Mouse (Mus musculus) spleen, postnatal 36 days (tissue): ENCODE results near the gene Rab3d.

Experiments
- DNase-seq, 2 experiments: peaks; one replicate each; pipeline ENCODE4 v3.0.0; 2022; ENCODE audit warnings: low spot score in 2 of 2, mixed read lengths in 1 of 2

The Rab3d gene

DNA sequence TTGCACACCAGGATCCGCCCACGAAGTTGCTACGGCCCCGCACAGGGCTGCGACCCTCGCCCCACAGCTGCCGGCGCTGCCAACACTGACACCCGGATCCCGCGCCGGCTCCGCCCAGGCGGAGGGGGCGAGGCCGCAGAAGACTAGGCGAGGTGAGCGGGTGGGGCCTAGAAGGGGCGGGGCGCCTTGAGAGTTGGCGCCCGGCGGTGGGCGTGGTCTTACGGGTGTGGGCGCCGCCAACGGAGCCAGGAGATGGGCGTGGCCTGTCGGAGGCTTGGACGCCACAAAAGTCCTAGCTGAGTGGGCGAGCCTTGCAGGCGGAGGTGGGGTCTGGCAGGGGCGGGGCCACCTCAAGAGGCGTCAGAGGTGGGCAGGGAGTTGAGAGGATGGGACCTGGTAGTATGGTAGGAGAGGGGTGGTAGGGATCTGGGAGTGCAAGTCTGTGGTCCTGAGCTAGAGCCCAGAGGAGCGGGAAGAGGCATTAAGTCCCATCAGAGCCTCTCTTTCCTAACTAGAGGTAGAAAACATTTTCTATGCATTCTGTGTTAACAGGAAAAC lies at the start of gene Rab3d:
Gene Rab3d (minus strand): TSS at position 158 of the 558 bp plus-strand sequence.
- DNase-seq, result peak; percentile 94 to 95

- DNase-seq, result peak; percentile 71 to 78
These were observed 45.4 kb upstream of the Rab3d start, which contains the start of gene Epor for GRCm38 (mm10) chr9:21963417-21963816. Gene Epor, minus strand, starts transcription at chr9:21963506.

DNA sequence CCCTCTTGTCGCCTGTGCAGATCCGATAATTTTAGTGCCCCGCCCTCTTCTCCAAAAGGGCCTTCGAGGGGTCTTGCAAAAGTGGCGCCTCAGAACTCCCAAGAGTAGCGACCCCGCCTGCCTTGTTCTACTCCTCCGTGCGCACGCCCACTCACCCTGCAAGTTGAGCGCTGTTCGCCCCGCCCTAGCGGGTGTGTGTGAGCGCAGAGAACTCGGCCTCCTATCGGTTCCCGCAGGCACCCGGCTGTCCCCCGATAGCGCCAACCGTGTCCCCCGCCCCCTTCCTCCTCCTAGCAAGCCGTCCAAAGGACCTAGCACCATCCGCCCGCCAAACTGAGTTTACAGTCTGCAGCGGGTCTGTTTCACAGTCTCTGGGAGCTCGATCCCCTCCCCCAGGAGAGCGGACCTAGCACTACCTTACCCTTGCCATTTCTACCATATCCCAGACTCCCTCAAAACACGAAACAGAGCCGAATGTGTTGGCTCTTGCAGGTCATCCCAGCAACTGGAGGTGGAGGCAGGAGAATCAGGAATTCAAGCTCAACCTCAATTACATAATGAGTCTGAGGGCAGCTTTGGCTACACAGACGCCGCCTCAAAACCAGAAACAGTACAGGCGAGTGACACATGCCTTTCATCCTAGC lies 44.5 kb upstream of the Rab3d start:
- peak; percentile 79 to 89 for DNase-seq

DNA sequence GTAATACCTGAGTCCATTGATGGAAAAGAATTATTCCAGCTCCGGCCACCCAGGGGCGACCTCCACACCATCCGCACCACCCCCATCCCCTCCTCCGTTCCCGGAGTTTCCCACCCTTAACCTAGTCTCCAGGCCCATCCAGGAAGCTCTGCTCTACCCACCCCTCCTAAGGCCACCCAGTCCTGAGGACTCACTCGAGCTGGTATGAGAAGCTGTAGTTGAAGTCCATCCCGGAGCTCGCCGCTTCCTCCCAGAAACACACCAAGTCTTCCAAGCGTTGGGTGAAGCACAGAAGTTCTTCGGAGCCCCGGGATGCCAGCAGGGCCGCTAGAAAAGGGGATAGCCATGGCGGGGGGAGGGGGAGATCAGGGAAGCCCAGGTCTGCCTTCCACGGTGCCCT lies 44.0 kb upstream of the Rab3d start:
- DNase-seq, result no peak

DNA sequence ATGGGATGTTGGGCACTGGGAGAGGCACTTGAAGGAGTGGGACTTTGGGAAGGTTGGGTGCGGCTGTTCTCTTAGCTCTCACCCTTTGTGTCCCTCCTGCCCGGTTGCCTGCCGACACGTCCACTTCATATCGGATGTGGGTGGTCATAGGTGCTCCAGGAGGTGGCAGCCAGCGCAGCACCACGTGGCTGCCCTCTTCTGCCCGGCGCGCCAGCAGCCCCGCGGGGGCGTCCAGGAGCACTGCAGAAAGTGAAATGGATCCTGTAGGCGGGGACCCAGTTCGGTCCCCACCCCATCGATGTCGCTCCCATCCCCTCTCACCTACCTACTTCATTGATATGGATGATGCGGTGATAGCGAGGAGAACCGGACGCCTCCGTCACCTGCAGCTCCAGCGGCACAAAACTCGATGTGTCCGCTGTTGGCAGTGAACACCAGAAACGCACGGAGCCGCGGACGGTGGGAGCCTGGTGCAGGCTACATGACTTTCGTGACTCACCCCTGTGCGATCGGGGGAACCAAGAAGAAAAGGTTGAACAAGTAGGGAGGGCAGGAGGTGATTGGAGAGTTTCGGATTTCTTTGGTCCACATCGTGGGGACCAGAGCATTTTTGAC lies 43.5 kb upstream of the Rab3d start:
- DNase-seq, result no peak

- DNase-seq, result no peak
These were observed 42.7 kb upstream of the Rab3d start for GRCm38 (mm10) chr9:21960558-21961208.

- DNase-seq, result no peak
These were observed 42.1 kb upstream of the Rab3d start for GRCm38 (mm10) chr9:21960135-21960534.

- no peak for DNase-seq
These were observed 41.3 kb upstream of the Rab3d start for GRCm38 (mm10) chr9:21959244-21959643.

GRCm38 (mm10) chr9:21958372-21958771 lies 40.4 kb upstream of the Rab3d start:
- peak in 1 of 2 experiments; percentile 32 for DNase-seq

DNA sequence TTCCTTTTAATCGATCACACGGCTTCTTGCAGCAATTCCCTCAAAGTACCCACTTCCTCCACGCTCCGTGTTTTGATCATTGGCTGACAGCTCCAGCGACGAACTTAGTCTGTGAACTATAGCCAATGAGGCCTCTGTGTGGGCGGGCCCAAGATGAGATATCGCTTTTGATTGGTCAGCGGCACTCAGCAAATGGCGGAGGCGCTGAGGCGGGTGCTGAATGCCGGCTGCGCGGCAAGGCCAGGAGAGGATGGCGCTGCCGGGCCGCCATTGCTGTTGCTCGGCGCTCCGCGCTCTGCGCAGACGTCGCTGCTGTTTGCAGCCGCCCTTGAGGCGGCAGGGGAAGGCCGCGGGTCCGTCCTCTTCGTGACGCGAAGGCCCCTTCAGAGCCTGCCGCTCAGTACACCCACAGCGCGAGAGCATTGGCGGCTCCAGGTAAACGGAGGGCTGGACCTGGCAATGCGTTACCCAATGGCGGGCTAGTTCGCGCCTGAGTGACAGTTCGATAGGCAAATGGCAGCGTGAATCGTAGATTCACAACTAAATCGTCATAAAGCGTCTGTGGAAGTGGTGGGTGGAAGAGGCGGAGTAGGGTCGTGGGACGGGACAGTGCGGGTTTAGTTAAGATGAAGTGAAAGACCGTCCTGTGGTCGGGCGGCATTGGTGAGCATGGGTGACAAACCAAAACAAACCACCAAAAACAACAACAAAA lies 37.7 kb upstream of the Rab3d start, which contains the start of gene Swsap1:
Gene Swsap1 (plus strand): TSS at position 186 of the 712 bp plus-strand sequence.
- peak; percentile 98 for DNase-seq

DNA sequence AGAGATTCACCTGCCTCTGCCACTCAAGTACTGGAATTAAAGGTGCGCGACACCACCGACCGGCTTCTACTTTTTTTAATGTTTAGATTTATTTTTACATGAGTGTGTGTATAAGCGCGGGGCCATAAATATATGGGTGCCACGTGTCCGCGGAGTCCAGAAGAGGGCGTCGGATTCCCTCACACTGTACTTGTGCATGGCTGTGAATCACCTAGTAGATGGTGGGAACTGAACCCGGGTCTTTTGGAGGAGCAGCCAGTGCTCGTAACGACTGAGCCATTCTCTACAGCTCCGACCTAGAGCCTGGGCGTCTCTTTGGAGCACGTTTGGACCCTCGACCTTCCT lies 37.2 kb upstream of the Rab3d start:
- no peak for DNase-seq

GRCm38 (mm10) chr9:21954635-21955034 lies 36.6 kb upstream of the Rab3d start:
- no peak for DNase-seq

GRCm38 (mm10) chr9:21953600-21953999 lies 35.6 kb upstream of the Rab3d start:
- DNase-seq, result no peak

DNA sequence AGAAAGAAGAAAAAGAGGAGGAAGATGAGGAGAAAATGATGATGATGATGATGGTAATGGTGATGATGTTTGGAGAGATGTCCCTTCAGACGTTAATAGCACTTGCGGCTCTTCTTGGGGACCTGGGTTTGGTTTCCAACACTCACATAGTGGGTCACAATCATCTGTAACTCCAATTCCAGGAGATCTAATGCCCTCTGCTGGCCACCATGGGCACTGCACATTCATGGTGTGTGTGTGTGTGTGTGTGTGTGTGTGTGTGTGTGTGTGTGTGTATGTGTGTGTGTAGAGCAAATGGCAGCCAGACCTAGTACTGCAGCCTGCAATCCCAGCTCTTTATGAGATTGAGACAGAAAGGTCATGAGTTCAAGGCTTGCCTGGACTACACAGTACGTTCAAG lies 34.0 kb upstream of the Rab3d start:
- DNase-seq, result no peak

DNA sequence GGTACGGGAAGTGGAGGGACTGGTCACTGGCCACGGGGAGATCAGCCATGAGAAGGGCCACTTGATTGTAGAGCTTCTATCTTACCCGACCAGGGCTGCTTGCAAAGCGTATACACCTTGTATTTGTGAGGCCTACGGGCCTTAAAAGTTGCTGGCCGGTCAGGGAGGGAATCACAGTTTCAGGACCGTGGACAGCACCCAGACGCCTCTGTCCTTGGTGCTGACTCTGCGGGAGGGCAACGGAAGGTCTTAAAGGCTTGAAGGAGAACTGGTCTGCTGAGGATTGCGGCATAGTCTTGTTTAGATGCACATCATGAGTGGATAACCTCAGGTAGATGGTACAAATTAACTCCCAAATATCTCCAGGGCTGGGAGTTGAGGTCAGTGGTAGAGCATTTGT lies 32.3 kb upstream of the Rab3d start:
- peak in 1 of 2 experiments; percentile 36 for DNase-seq

DNA sequence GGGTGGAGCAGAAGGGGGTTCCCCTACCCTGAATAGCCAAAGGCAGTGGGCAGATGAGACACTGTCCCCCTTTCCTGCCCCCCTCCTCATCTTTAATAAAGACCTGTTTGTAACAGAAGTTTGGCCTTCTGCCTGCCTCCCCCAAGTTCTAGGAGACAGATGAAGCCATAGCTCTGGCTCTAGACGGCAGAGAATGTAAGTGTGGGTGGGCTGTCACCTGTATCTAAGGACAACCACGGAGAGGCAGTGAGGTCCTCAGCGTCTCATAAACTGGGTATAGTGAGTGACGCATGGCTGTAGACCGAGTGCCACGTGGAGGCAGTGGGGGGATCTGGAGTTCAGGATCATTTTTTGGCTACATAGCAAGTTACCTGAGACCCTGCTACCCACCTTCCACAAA lies 30.8 kb upstream of the Rab3d start:
- DNase-seq, result no peak

DNA sequence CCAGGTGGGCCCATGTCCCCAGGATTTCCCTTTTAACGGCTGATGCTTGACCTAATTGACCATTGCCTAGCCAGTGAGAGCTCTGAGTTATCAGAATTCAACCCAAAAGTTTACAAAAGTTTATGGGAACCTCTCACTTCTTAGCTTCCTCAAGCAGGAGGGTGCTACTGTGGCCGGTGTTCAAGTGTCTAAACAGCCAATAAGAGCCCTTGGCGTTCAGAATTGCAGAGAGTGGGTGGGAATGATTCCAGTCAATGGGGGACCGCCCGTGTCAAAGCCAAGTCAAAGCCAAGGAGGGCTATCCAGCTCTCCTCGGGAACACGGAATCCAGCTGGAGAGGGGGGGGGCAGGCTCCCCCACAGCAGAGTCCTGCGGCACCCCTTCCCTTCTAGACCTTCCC lies 30.2 kb upstream of the Rab3d start:
- no peak for DNase-seq

DNA sequence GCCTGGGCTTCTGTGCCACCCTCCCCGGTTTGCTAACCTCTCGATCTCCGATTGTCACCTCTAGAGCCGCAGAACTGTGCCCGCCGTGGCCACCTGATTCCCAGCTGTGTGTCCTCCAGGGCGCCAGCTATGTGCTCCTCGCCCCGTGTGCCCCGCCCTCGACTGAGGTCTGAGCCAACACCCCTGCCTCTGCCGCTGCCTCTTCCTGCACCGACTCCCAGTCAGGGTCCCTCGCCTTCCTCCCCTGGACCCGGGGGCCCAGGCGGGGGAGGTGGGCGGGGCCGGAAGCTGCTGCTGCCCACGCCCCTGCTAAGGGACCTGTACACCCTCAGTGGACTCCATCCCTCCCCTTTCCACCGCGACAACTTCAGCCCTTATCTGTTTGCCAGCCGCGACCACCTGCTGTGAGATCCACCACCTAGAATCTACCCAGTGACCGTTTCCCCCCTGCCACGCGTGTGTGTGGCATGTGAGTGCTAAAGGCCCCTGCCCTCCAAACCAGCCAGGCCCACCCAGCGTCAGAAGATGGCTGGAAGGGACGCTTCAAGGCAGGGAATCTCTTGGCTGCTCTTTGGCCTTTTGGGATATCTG lies 29.6 kb upstream of the Rab3d start:
- no peak for DNase-seq

- DNase-seq, result no peak
These were observed 26.3 kb upstream of the Rab3d start for GRCm38 (mm10) chr9:21944267-21944666.

GRCm38 (mm10) chr9:21943638-21944037 lies 25.6 kb upstream of the Rab3d start:
- DNase-seq, result no peak

DNA sequence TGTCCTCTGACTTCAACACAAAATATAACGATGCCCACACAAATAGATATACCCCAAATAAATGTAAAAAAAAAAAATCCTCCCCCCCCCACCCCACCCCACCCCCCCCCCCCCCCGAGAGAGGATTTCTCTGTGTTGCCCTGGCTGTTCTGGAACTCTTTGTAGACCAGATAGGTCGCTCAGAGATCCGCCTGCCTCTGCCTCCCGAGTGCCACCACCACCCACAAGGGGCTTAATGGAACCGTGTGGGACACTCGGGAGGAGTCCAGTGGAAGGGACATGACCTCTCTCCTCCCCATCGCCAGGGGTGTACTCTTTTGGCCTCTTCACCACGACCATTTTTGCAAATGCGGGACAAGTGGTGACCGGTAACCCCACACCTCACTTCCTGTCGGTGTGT lies 25.1 kb upstream of the Rab3d start:
- no peak for DNase-seq
